Mouse (Mus musculus): ENCODE measurements around the gene Cerkl. TPM values are rescaled to one million over a fixed set of nuclear protein-coding genes. Genes with fewer than 3 reads are reported as not detected.
A peak's percentile ranks its signal among the peaks of the same experiment; 100 is the strongest.

The Cerkl gene
- polyA plus RNA-seq, 1 experiment from 2014 or later: 1.8 TPM

GRCm38 (mm10) chr2:79430061-79430460, 26.5 kb downstream of the Cerkl start:
- no peak for ATAC-seq
- Histone ChIP-seq H3K27ac (no peak overlapping the region), H3K9ac (no peak overlapping the region), H3K4me3 (no peak overlapping the region), H3K4me1 (peaks cover 6% of the 10 kb centered on the region; the same call in 1 of the 2 replicates), H3K9me3 (replicated peaks) (no peaks in the 10 kb centered on the region), H3K27me3 (replicated peaks) (peaks cover 26% of the 10 kb centered on the region), H3K36me3 (no peaks in the 10 kb centered on the region), H3K4me2 (no peak overlapping the region)

- Histone ChIP-seq H3K27ac (no peak overlapping the region), H3K27me3 (replicated peaks) (peaks cover 26% of the 10 kb centered on the region), H3K9me3 (replicated peaks) (no peaks in the 10 kb centered on the region), H3K4me3 (no peak overlapping the region), H3K4me1 (peaks cover 6% of the 10 kb centered on the region; the same call in 1 of the 2 replicates), H3K36me3 (no peaks in the 10 kb centered on the region), H3K4me2 (no peak overlapping the region), H3K9ac (no peak overlapping the region)
- 4% methylated on average over 6 of the region's 6 CpGs for WGBS (ENCODE audit: insufficient replicate concordance)
- ATAC-seq: 0 out of 2 replicates have a peak, but pooled peaks have one; percentile 13
Measured at GRCm38 (mm10) chr2:79429650-79430049, 26.9 kb downstream of the Cerkl start.

- H3K4me1 ChIP-seq: peaks cover 6% of the 10 kb centered on the region; the same call in 1 of the 2 replicates
- no peak for ATAC-seq
- 14% methylated on average over 7 of the region's 7 CpGs for WGBS (ENCODE audit: insufficient replicate concordance)
- H3K27me3 ChIP-seq (replicated peaks): peaks cover 26% of the 10 kb centered on the region
- no peaks in the 10 kb centered on the region for H3K36me3 ChIP-seq
- peak overlapping the region; percentile 50 for H3K4me3 ChIP-seq
- peak overlapping the region; percentile 70 for H3K4me2 ChIP-seq
- H3K27ac ChIP-seq: no peak overlapping the region
- no peak overlapping the region for H3K9ac ChIP-seq
- no peaks in the 10 kb centered on the region for H3K9me3 ChIP-seq (replicated peaks)
Measured at GRCm38 (mm10) chr2:79429108-79429507, 27.5 kb downstream of the Cerkl start.

GRCm38 (mm10) chr2:79428569-79429104, 27.9 kb downstream of the Cerkl start:
- Histone ChIP-seq H3K4me1 (peaks cover 6% of the 10 kb centered on the region; the same call in 1 of the 2 replicates), H3K4me2 (peak overlapping the region; percentile 70), H3K9me3 (replicated peaks) (no peaks in the 10 kb centered on the region), H3K36me3 (no peaks in the 10 kb centered on the region), H3K4me3 (peak overlapping the region; percentile 50), H3K9ac (no peak overlapping the region; the same call in 1 of the 2 replicates), H3K27ac (no peak overlapping the region), H3K27me3 (replicated peaks) (peaks cover 26% of the 10 kb centered on the region)
- ATAC-seq: peak; percentile 54; the same call in 1 of the 2 replicates
- WGBS (ENCODE audit: insufficient replicate concordance): under 1% methylated on average over 35 of the region's 35 CpGs

- Histone ChIP-seq H3K4me2 (no peak overlapping the region), H3K9me3 (replicated peaks) (no peaks in the 10 kb centered on the region), H3K4me1 (peaks cover 6% of the 10 kb centered on the region; the same call in 1 of the 2 replicates), H3K27ac (no peak overlapping the region), H3K27me3 (replicated peaks) (peaks cover 26% of the 10 kb centered on the region), H3K4me3 (no peak overlapping the region), H3K9ac (no peak overlapping the region), H3K36me3 (no peaks in the 10 kb centered on the region)
- 32% methylated on average over 6 of the region's 6 CpGs for WGBS (ENCODE audit: insufficient replicate concordance)
- ATAC-seq: no peak
Measured at GRCm38 (mm10) chr2:79428022-79428421, 28.6 kb downstream of the Cerkl start.

GRCm38 (mm10) chr2:79421696-79422095, 34.9 kb downstream of the Cerkl start:
- no peak overlapping the region for H3K4me2 ChIP-seq
- no peak overlapping the region for H3K9ac ChIP-seq
- WGBS (ENCODE audit: insufficient replicate concordance): 65% methylated on average over 6 of the region's 6 CpGs
- H3K27ac ChIP-seq: no peak overlapping the region
- no peaks in the 10 kb centered on the region for H3K27me3 ChIP-seq (replicated peaks)
- no peaks in the 10 kb centered on the region for H3K9me3 ChIP-seq (replicated peaks)
- ATAC-seq: no peak
- no peak overlapping the region for H3K4me3 ChIP-seq
- H3K4me1 ChIP-seq: no peaks in the 10 kb centered on the region
- H3K36me3 ChIP-seq: no peaks in the 10 kb centered on the region

GRCm38 (mm10) chr2:79414505-79414904, 42.1 kb downstream of the Cerkl start:
- WGBS (ENCODE audit: insufficient replicate concordance): 77% methylated on average over 7 of the region's 7 CpGs
- Histone ChIP-seq H3K27me3 (replicated peaks) (no peaks in the 10 kb centered on the region), H3K9me3 (replicated peaks) (no peaks in the 10 kb centered on the region), H3K36me3 (no peaks in the 10 kb centered on the region), H3K4me2 (no peak overlapping the region), H3K27ac (no peak overlapping the region), H3K4me1 (no peaks in the 10 kb centered on the region), H3K4me3 (no peak overlapping the region), H3K9ac (no peak overlapping the region)
- ATAC-seq: no peak

GRCm38 (mm10) chr2:79410903-79411255, 45.7 kb downstream of the Cerkl start:
- no peaks in the 10 kb centered on the region for H3K36me3 ChIP-seq
- H3K4me3 ChIP-seq: no peak overlapping the region
- H3K27ac ChIP-seq: no peak overlapping the region
- H3K4me2 ChIP-seq: no peak overlapping the region
- H3K4me1 ChIP-seq: no peaks in the 10 kb centered on the region
- H3K27me3 ChIP-seq (replicated peaks): no peaks in the 10 kb centered on the region
- H3K9me3 ChIP-seq (replicated peaks): no peaks in the 10 kb centered on the region
- WGBS (ENCODE audit: insufficient replicate concordance): 74% methylated on average over 3 of the region's 3 CpGs
- no peak overlapping the region for H3K9ac ChIP-seq
- ATAC-seq: no peak

GRCm38 (mm10) chr2:79410247-79410902, 46.2 kb downstream of the Cerkl start:
- 57% methylated on average over 15 of the region's 15 CpGs for WGBS (ENCODE audit: insufficient replicate concordance)
- ATAC-seq: no peak
- Histone ChIP-seq H3K27ac (no peak overlapping the region), H3K9ac (no peak overlapping the region), H3K9me3 (replicated peaks) (no peaks in the 10 kb centered on the region), H3K4me2 (no peak overlapping the region), H3K36me3 (no peaks in the 10 kb centered on the region), H3K27me3 (replicated peaks) (no peaks in the 10 kb centered on the region), H3K4me1 (no peaks in the 10 kb centered on the region), H3K4me3 (no peak overlapping the region)

GRCm38 (mm10) chr2:79405661-79406405, 50.8 kb downstream of the Cerkl start:
- H3K4me3 ChIP-seq: no peak overlapping the region
- no peaks in the 10 kb centered on the region for H3K9me3 ChIP-seq (replicated peaks)
- no peak overlapping the region for H3K4me2 ChIP-seq
- no peaks in the 10 kb centered on the region for H3K36me3 ChIP-seq
- no peaks in the 10 kb centered on the region for H3K27me3 ChIP-seq (replicated peaks)
- no peaks in the 10 kb centered on the region for H3K4me1 ChIP-seq
- WGBS (ENCODE audit: insufficient replicate concordance): 73% methylated on average over 5 of the region's 5 CpGs
- H3K27ac ChIP-seq: no peak overlapping the region
- H3K9ac ChIP-seq: no peak overlapping the region
- no peak for ATAC-seq

GRCm38 (mm10) chr2:79400045-79400444, 56.5 kb downstream of the Cerkl start:
- H3K9me3 ChIP-seq (replicated peaks): no peaks in the 10 kb centered on the region
- no peak for ATAC-seq
- no peaks in the 10 kb centered on the region for H3K36me3 ChIP-seq
- H3K27me3 ChIP-seq (replicated peaks): no peaks in the 10 kb centered on the region
- H3K27ac ChIP-seq: no peak overlapping the region
- WGBS (ENCODE audit: insufficient replicate concordance): 58% methylated on average over 4 of the region's 4 CpGs
- no peaks in the 10 kb centered on the region for H3K4me1 ChIP-seq
- no peak overlapping the region for H3K4me3 ChIP-seq
- no peak overlapping the region for H3K9ac ChIP-seq
- H3K4me2 ChIP-seq: no peak overlapping the region

GRCm38 (mm10) chr2:79399234-79400000, 57.2 kb downstream of the Cerkl start:
- H3K4me3 ChIP-seq: no peak overlapping the region
- H3K27me3 ChIP-seq (replicated peaks): no peaks in the 10 kb centered on the region
- H3K4me2 ChIP-seq: no peak overlapping the region
- H3K9ac ChIP-seq: no peak overlapping the region
- WGBS (ENCODE audit: insufficient replicate concordance): 57% methylated on average over 8 of the region's 8 CpGs
- H3K9me3 ChIP-seq (replicated peaks): no peaks in the 10 kb centered on the region
- H3K4me1 ChIP-seq: no peaks in the 10 kb centered on the region
- ATAC-seq: no peak
- H3K36me3 ChIP-seq: no peaks in the 10 kb centered on the region
- H3K27ac ChIP-seq: no peak overlapping the region
